Mouse (Mus musculus): Measurements from ENCODE around the gene Leprot.

Leprot gene

DNA sequence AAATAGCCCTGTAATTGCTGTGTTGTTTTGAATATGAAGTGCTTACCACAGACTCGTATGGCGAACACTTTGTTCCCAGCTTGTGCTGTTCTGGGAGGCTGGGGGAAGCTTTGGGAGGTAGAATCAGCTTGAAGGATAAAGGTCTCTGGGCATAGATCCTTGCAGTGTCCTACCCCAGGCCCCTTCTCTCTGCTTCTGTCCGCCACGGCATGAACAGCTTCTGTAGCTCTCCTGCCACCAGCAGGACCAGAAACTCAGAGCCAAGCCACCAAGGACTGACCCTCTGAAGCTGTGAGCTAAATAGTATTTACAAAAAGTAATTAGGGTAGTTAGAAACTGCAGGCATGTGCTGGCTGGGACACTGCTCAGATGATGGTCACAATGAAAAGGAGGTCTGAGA, 17.2 kb downstream of the Leprot start:
- no peak for DNase-seq (ENCODE audit: low read depth, low spot score)

DNA sequence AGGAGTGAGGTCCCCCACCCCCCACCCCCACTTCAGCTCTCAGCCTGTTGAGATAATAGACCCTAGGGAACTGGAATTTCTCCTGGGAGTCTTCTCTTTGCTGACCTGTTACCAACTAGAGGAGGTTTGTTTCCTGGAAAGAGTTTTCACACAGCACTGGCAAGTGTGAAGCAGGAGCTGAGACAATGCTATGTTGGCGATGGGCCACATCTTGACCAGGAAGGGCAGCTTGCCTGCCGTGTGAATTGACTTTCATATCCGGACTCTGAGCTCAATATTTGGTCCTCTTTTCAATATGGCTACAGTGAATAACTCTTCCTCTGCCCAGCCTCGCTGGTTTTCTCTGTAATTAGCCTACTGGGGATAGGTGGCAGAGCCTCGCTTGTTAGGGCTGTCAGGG, 21.6 kb downstream of the Leprot start:
- DNase-seq (ENCODE audit: low read depth, low spot score), result no peak

DNA sequence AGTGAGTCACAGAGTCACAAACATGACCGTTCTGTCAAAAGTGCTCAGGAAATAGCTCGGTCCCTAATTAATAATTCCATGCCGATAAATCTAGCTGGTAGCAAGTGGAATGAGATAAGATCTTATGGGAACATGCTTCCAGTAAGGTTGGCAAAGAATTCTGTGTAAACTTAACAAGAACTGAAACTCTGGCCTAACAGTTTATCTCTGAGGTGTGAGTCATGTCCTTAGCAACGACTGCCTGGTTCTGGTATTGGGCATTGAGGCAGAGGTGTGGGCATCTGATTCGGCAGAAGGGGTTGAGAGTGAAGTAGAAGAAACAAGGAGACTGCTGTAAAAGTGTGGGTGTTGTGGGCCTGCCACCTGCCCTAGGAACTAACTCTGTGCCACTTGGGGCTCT, 22.3 kb downstream of the Leprot start:
- no peak for DNase-seq (ENCODE audit: low read depth, low spot score)

DNA sequence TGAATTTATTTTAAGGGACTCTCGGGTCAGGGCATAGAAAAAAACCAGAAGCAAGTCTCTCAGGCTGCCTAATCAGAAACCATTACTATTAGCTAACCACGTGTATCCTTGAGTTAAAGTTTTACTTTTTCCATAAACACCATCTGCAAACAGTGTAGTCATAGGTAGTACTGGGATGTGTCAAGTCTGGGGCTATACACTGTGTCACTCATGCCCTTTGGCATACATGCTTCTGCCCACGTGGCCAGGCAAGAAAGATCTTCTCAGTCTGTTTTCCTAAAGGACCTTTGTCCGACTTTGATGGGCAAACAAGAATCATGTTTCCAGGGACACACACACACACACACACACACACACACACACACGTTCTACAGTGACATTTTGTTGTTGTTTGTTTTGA, 27.3 kb downstream of the Leprot start:
- no peak for DNase-seq (ENCODE audit: low read depth, low spot score)

DNA sequence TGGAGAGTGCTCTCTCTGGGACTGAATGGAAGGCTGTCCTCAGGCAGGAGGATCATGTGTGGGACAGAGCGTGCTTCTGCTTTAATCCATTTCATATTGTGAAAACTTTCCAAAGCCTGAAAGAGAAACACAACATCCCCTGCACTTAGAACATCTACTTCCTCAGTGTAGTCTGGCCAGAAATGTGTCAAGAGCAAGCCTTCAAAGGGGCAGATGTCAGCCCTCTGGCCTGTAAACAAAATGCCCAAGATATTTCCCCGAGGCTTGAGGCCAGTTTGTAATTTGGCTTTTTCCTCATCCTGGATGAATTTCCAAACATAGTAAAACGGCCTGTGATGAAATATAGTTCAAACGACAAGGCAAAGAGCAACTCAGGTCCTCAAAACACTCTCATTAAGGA, 28.2 kb downstream of the Leprot start:
- DNase-seq (ENCODE audit: low read depth, low spot score), result no peak

DNA sequence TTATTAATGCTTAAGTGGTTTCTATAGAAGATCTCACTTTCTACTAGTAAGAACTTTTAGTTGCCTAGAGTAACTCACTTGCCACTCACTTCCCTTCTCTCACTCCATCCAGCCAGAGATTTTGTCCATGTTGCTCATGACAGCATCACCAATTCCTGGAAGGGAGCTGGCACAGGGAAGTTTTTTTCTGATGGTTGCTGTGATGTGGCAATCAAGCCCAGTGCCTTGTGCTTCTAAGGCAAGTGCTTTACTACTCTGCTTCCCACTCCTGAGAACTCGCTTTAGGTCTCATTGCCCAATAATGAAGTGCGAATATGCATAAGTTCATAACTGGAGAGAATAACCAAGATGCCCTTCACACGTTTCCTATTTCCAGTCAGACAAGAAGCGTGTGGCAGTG, 35.1 kb downstream of the Leprot start:
- DNase-seq (ENCODE audit: low read depth, low spot score), result no peak

DNA sequence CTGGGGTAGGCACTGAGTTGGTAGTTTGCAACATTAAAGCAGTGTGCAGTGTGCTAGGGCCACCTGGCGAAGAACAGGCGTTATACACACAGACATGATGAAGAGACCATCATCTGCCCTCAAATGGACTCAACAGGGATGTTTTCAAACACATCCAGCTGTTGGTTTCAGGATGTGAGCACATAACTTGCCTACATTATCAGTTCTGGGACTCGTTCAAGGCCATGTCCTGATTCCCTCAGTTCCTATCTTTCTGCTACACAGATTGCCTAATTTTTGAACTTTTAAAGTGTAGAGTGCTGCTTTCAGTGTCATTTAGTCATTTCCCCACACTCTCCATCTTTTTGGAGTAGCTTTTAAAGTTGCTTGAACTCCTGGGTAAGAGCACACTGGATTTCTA, 35.6 kb downstream of the Leprot start:
- no peak for DNase-seq (ENCODE audit: low read depth, low spot score)

DNA sequence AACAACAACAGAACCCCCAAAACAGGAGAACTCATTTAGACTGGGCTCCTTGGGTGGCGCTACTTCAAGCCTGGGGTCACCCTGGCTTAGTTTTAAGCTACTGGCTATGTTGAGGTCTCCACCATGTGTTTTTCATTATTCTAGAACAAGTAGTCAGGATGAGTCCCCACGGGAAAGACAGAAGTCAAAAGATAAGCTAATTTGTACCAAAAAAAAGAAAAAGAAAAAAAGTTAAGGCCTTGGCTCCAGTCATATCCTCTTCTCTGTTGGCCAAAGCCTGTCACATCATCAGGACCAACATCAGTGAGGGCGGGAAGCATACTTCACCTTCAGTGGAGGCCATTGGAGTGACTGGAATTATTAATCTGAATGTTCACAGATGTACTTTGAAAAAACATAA, 37.3 kb downstream of the Leprot start:
- no peak for DNase-seq (ENCODE audit: low read depth, low spot score)

DNA sequence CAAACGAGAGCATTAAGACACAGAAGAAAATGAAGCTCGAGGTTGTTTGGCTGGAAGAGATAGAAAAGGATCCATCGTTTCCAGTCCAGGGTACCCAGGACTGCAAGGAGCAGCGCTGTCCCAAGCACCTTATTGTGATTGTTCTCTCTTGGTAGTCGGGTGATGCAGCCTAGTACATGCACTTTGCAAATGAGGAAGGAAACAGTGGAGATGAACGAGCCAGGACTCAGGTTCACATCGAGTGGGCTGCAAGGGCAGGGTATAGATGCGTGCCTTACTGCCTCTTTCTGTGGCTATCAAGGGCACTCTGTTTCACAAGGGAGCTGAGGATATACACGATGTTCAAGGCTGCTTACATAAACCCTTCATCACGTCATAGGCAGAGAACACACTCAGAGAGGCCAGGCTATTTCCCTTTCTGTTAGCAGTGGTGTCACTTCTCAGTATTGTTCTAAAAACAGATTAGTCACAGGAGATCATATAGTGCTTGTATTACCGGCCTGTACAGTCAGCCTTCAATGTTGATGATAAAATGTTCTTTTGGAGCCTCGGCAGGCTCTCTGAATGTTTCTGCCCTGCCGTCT, 38.8 kb downstream of the Leprot start:
- DNase-seq (ENCODE audit: low read depth, low spot score), result no peak

DNA sequence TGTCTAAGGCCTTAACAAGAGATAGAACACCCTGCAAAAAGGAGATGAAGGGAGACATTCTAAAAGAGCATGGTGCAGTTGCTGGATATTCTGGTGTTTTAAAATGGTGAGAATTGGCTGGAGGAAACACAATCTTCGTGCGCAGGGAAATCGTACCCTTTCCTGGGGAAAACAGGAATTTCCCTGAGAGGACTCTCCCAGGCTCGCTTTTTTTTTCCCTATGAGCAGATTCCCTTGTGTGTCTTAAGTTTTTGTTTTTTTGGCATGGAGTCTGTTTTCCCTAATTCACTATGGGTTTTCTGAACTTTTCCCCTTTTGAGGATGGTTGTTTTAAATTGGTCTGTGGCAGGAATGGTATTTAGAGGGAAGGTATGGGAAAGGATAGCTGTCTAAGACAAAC, 41.7 kb downstream of the Leprot start:
- DNase-seq (ENCODE audit: low read depth, low spot score), result no peak

DNA sequence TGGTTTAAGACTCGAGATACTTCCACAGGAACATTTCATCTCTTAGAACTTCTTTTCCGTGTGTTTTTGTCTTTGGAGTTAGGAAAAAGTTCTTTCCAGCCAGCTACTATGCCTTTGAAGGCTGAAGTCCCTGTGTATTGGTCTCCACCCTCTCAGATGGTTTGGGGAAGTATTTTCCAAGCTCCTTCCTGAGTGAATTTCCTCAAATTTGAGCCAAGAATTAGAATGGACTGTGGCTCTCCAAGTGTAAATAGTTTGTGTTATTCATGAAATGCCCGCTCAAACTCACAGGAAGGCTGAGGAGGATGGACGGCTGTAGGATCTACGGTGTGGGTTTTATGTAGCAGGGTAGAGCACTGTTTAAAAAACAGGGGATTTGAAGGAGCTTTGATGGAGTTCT, 42.1 kb downstream of the Leprot start:
- DNase-seq (ENCODE audit: low read depth, low spot score), result no peak

DNA sequence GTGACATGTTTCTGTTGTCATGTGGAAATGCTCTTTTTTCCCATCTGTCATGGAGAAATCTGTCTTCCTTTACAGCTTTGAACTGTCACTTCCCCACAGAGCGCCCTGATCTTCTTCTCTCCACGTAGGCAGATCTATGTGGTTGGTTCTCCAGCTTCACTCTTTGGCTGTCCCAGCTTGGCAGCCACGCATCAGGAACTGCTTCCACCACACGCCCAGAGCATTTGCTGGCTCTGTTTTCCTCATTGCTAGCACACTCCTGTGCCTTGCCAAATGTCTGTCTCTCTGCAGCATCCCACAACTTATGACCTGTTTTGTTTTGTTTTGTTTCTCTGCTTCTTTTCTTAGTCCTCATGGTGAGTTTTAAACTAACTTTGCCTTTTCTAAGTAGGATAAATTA, 45.4 kb downstream of the Leprot start:
- DNase-seq (ENCODE audit: low read depth, low spot score), result no peak

DNA sequence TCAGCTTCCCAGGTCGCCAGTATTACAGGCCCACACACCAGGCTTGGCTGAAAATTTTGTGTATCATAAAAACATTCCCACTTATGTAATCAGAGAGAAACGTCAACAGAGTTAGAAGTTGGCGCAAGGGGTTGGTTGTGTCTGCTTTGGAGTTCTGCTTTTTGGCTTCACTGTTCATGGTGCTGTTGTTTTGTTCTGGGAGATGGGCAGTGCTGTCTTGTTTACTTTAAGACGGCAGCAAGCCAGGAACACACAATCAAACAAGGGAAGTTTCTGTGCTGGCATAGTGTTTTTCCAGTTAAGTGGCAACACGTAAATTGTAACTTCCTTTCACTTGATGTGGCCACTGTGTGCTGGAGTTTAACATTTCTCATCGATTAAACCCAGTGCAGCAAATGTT, 47.0 kb downstream of the Leprot start:
- DNase-seq (ENCODE audit: low read depth, low spot score), result no peak

DNA sequence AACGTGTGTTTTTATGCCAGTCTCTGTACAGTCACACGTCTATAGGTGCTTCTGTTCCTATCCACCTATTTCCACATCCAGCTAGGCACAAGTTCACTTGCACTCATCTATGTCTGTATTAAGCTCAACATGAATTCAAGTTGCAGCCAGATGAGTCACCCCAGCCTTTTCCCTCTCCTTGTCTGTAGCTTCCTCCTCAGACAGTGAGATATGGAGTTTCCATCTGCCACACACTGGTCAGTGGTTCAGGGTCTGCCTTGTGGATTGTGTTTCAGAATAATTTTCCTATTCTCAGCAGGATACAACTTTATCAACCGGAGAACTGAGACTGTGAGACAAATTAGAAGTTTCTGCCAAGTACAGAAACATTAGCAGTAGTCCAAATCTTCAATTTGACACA, 49.7 kb downstream of the Leprot start:
- DNase-seq (ENCODE audit: low read depth, low spot score), result no peak

DNA sequence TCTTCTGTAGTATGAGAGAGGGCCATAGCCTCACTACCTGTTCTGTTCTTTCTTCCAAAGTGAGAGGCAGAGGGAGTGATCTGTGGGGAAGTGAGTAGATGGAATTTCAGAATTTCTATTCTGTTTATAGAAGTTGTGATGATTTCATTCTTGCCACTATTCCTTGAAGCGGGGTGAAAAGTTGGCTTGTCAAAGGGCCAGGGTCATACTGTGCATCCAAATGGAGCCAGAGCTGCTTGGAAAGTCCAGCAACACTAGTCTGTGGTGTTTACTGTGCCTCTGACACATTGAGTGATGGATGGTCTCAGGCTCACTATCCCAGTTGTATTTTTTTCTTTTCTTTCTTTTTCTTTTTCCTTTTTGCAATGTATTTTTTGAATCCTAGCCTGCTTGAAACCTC, 51.9 kb downstream of the Leprot start:
- DNase-seq (ENCODE audit: low read depth, low spot score), result no peak

DNA sequence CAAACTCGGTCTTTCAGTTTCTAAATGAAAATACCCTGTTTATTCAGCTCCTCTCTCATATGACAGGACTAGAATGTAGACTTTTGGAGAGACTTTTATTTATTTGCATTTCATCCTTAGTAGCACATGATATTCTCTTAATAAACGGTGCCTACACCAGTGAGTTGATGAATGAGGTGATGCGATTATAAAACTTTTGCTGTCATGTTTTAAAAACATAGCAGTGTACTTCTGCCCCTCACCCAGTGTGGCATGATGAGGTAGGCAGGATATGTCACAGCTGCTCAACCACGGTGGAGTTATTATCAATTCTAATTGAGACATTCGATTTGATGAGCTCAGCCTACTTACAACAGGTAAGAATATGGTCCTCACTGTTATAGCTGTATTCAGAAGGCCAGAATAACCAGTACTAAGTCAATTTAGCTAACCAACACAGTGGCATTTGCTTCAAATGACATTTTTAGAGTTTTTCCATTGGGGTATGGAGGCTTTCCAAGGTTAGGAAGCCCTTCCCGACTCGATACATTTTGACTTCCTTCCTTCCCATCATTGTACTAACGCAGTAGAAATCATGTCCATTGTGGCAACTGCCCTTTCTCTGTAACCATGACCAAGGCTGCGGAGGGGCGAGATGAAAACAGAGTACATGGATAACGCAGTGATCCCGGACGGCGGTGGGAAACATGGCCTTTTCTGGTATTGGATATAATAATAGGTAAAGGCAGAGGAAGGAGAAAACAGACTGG, 53.5 kb downstream of the Leprot start:
- DNase-seq (ENCODE audit: low read depth, low spot score), result no peak

DNA sequence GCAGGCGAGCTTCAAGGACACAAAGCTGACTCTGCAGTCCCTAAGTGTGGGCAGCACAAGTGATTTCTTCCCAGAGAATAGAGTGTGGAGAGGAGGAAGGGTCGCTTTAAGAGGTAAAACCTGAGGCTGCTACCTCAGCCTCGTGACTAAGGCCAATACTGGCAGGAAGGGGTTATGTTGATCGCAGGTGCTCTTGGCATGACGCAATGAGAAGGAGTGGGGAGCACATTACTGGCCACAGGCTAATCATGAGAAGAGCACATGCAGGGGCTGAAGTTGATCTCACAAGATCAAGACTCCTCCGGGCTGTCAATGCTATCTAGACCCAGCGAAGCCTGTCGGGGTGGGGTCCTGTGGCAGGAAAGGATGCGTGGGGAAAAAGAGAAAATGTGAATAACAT, 57.8 kb downstream of the Leprot start:
- DNase-seq (ENCODE audit: low read depth, low spot score), result no peak

DNA sequence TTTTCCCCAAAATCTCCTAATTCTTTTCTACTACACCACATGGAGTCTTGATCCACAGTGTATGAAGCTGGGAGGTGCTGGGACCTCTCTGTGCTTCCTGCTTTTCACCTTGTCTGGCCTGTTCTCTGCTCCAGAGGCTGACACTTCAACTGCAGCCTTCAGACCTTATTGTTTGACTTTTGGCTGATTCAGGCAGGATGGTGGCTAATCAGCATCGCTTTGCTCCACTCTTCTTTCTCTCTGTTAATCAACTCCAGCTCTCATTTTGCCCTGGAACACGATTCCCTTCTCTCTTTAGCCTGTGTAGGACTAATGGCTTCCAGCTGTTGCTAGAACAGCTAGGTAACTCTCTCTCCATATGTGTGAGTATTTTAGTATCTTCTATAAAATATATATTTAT, 59.7 kb downstream of the Leprot start:
- no peak for DNase-seq (ENCODE audit: low read depth, low spot score)

DNA sequence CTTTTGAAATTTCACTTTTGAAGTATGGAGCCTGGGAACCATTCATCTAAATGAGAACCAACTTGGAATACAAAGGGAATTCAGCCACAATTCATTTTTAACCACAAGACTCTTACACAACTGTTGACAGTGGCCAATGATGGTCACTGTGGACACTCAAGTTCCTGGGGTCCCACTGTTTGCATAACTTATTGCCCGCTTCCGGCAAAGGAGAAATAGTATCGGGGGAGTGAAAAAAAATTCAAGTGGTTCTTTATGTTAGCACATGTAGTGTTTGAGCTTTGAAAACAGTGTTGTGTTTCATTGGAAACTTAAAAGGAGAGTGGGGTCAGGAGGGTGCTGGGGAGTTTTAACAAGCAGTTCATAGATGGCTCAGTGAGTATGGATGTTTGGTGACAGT, 60.4 kb downstream of the Leprot start:
- DNase-seq (ENCODE audit: low read depth, low spot score), result no peak

Data from c-Kit-negative CD71-positive TER-119-positive erythroid progenitor cells, embryonic 14.5 days (primary cell).